Mouse (Mus musculus) naive thymus-derived CD4-positive, alpha-beta T cell, adult 2 months (primary cell): Measurements from ENCODE around the gene Scgb1a1.
"Not testable (repeated sequence)": the region's sequence is repeated elsewhere in the genome, so short reads cannot be mapped to it uniquely, and the experiment has no call there.

ENCODE experiments used
- DNase-seq: peaks from one replicate; pipeline ENCODE4 v3.0.0-alpha.2; 2011; ENCODE audit warnings: low read depth

Scgb1a1 gene

GRCm38 (mm10) chr19:9100297-9101061 lies 12.7 kb upstream of the Scgb1a1 start:
- no peak for DNase-seq

- DNase-seq = no peak
Measured at GRCm38 (mm10) chr19:9099751-9100150, 12.0 kb upstream of the Scgb1a1 start.

- no peak for DNase-seq
Measured at GRCm38 (mm10) chr19:9097441-9097840, 9.7 kb upstream of the Scgb1a1 start.

GRCm38 (mm10) chr19:9095111-9095510 lies 7.4 kb upstream of the Scgb1a1 start:
- no peak for DNase-seq

GRCm38 (mm10) chr19:9090709-9091108 lies 3.0 kb upstream of the Scgb1a1 start:
- DNase-seq = no peak

- no peak for DNase-seq
Measured at GRCm38 (mm10) chr19:9090191-9090590, 2.4 kb upstream of the Scgb1a1 start.

GRCm38 (mm10) chr19:9083892-9084291 lies 3.9 kb downstream of the Scgb1a1 start:
- DNase-seq = not testable (repeated sequence)

- no peak for DNase-seq
Measured at GRCm38 (mm10) chr19:9083010-9083355, 4.8 kb downstream of the Scgb1a1 start.

GRCm38 (mm10) chr19:9082191-9083009 lies 5.4 kb downstream of the Scgb1a1 start:
- peak; percentile 94 for DNase-seq

- no peak for DNase-seq
Measured at GRCm38 (mm10) chr19:9081311-9082190, 6.2 kb downstream of the Scgb1a1 start.

- DNase-seq = no peak
Measured at GRCm38 (mm10) chr19:9079916-9080315, 7.8 kb downstream of the Scgb1a1 start.

- no peak for DNase-seq
Measured at GRCm38 (mm10) chr19:9076982-9077660, 10.6 kb downstream of the Scgb1a1 start.

- DNase-seq = no peak
Measured at GRCm38 (mm10) chr19:9076035-9076434, 11.7 kb downstream of the Scgb1a1 start.

GRCm38 (mm10) chr19:9075558-9075957 lies 12.2 kb downstream of the Scgb1a1 start:
- DNase-seq = no peak

- no peak for DNase-seq
Measured at GRCm38 (mm10) chr19:9074424-9074823, 13.3 kb downstream of the Scgb1a1 start.

- DNase-seq = no peak
Measured at GRCm38 (mm10) chr19:9073776-9074411, 13.9 kb downstream of the Scgb1a1 start.

- DNase-seq = no peak
Measured at GRCm38 (mm10) chr19:9072157-9072530, 15.6 kb downstream of the Scgb1a1 start.

- no peak for DNase-seq
Measured at GRCm38 (mm10) chr19:9071456-9072156, 16.2 kb downstream of the Scgb1a1 start.

GRCm38 (mm10) chr19:9070316-9070715 lies 17.4 kb downstream of the Scgb1a1 start:
- DNase-seq = peak; percentile 20

GRCm38 (mm10) chr19:9069687-9070307 lies 18.0 kb downstream of the Scgb1a1 start:
- peak; percentile 22 for DNase-seq
